Mouse (Mus musculus): ENCODE data around the gene Mrpl17.

DNA sequence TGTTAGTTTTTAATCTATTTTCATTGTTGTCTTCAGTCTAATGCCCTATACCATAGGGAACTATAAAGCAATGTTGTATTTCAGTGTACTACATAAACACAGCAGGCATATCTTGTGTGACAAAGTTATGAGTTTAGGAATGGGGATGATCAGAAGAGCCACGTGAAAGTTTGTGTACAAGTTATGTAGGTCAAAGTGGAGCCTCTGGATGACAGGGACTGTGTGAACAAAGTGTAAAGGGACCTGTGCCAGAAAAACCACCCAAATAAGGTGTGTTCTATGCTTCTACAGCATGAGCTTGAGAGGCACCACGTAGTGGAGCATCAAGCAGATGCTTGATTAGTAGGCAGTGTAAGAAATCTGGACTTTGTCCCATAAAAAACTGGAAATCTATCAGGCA lies 4.2 kb downstream of the Mrpl17 start:
- TF ChIP-seq CTCF (IDR thresholded peaks at IDR 0.05; ENCODE audit: low read depth, low read length) (no peak), POLR2A (IDR thresholded peaks at IDR 0.05; ENCODE audit: borderline replicate concordance, low read depth, low read length) (no peak)
